Mouse (Mus musculus) left cerebral cortex, postnatal 36 days (tissue): ENCODE measurements around the gene Gm11733. TPM values are rescaled to one million over a fixed set of nuclear protein-coding genes. Genes with fewer than 3 reads are reported as not detected.

Experiments used
- DNase-seq, 2 experiments: peaks; one replicate each; pipeline ENCODE4 v3.0.0; 2021 to 2022; ENCODE audit warnings: low spot score in 2 of 2, mixed read lengths in 1 of 2
- intact Hi-C: fragments of 180-260 bp; cut with DNase I; formaldehyde crosslinking; loops from one replicate; pipeline ENCODE4 v1.15.1; 2025
- total RNA-seq, 2 experiments: library from RNA; stranded (reverse); gene quantifications; 2 replicates each; pipeline ENCODE4 v1.2.3; 2021

Gm11733 gene
- total RNA-seq, 2 experiments from 2014 or later, result 0.22 TPM; not detected in 1

DNA sequence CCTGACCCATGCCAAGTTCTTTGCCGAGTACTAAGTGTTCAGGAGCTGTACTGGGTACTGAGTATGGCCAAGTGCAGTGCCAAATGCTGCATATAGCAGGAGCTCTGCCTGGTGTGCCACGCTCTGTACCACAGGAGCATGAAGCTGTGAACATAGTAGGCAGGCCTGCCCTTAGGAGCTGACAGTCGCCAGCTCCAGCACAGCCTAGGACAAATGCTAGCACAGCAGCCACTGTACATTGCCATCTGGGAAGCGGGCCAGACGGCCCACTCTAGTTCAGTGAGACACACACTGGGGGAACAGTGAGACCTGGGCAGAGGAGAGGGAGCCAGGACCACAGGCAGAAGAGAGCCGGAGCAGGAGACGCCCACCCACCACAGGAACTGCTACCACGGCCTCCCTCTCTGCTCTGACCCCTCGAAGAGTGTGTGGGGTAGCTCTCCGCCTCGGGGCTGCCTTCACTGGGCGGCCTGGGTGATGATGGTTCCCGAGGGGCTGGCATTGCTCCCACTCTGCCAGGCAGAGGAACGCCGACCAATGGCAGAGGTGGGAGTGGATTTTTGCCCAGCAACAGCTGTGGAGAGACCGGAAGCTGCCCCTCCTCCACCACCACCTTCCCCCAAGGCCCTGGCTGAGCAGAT, 38.8 kb downstream of the Gm11733 start:
- peak; percentile 76 to 84 for DNase-seq
- intact Hi-C loops, result loop anchor here (5.0 kb wide), 1 partner anchor 41 kb away; the partner anchor contains the start of gene Gm11733

DNA sequence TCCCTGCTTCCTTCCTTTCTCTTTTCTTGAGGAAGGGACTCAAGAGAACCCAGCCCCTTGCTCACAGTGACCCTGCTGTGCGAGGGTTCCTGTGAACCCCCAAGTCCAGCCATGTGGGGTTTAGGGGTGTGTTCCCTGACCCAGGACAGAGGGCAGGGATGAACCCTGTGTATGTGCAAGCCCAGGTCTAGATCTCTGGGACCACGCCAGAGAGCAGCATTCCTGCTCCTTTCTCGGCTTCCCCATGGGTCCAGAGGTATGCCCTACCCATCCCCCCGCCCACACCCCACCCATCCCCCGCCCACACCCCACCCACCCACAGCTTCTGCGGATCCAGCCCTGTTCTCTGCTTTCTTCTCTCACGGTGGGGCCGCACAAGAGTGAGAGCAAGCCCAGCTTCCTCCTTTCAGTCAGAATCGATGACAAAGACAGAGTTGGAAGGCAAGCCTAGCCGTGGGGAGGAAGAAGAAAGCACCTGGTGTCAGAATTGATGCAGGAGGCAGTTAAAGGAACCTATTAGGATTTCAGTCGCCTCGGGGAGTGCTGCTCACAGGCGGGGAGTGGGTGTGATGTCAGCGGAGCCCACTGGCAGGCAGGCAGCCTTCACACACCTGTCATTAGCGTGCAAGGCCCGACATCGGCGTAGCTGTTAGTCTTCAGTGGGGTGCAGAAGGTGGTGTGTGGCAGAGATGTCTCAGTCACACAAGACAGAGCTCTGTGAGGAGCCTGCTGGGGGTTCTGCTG, 41.6 kb downstream of the Gm11733 start:
- intact Hi-C loops, result no loop called here
- DNase-seq, result no peak

DNA sequence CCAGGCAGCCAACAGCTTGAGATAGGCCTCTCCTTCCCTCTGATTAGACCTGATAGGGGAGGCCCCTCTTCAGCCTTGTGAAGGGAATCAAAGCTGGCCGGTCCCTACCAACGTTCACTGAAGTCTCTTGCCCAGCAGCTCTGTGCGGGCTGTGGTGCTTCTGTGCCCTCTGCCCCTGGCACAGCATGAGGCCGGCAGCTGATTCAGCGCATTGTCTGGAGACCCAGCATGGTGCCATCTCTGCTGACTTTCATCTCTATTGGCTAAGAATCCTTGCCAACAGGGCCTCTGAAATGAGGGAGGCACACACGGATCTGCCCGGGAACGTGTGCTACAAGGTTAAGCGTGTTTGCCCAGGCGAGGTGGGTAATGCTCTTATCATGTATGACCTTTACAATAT, 48.2 kb downstream of the Gm11733 start:
- intact Hi-C loops, result no loop called here
- no peak for DNase-seq

DNA sequence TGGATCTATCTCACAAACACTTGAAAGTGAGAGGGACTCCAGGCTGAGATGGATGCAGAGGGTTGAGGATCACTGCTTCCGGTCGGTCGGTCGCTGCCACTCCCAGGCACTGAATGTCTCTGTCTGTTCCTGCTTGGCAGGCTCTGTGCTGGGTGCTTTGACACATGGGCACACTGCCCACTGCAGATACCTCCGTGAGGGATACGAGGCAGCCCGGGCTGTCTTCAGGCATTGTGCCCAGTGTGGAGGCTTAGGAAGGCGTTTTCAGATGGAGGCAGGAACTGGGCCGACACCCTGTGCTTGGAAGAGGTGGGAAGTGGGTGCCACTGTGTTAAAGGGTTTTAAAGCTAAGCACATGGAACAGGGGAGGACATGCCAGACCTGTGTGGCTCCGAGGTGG, 50.7 kb downstream of the Gm11733 start:
- peak; percentile 70 to 81 for DNase-seq
- intact Hi-C loops, result no loop called here

DNA sequence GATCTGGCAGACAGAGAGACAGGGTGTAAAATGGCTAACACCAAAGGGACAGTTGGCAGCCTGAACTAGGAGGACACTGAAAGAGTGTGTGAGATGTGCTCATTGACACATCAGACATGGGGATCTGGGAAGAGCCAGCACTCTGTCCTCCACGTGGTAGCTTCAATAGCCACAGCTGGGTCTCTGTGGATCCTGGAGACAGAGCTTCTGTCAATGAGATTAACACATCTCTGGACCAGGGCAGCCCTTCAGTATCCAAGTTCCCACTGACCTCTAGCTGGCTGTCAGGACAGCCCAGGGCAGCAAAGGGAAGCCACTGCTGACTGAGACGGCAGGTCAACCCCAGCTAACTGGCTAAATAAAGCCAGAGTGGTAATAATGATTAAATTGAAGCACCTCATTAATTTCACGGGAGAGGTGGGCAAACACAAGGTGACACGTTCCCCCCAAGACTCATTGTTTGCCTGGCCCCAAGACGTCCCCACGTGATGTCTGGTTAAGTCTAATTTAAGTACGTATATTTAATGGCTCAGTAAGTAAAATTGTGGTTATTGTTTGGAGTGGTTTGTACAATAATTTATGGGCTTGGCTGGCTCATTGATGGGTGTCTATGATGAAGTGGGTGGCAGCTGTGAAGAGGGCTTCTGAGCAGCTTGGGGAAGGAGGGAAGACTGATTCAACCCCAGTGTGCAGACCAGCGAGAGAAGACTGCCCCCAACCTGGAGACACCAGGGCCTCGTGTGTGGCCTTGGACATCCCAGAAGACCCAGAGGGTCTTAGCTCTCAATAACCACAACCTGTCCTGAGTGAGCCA, 51.5 kb downstream of the Gm11733 start:
- no peak for DNase-seq
- intact Hi-C loops, result no loop called here

DNA sequence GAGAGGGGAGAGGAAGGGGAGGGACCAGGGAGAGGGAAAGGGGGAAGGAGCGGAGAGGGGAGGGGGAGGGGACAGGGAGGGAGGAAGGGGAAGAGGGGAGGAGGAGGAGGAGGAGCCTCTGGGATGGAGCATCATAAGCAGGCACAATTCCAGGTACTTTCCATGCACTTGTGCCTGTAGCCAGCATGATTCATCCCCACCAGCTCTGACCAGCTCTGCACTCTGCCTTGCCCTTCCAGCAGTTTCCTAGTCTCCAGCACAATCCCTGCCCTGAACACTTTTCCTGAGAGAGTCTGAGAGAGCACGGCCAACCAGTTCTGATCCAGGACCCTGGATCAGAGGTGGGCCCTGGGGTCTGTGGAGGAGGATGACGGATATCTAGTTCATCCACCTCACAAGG, 52.4 kb downstream of the Gm11733 start:
- DNase-seq, result no peak
- intact Hi-C loops, result no loop called here

Other genes starting within 250 kb of the Gm11733 start
- 10 to 100 TPM; 47.7 to 65.3 TPM for gene Tnrc6c, start 169.9 kb downstream of the Gm11733 start, total RNA-seq